Mouse (Mus musculus) cerebral cortex, adult 2 months (tissue): ENCODE data around the gene Ing4.

ENCODE experiments used
- WGBS: fragments of 180-500 bp; shearing (Covaris S2); methylation state at CpG from one replicate; pipeline ENCODE4 v1.1.7; 2018; 5-methylcytosine and 5-hydroxymethylcytosine counted together

The Ing4 gene

GRCm38 (mm10) chr6:125039533-125040153, at the start of gene Ing4:
Gene Ing4 (plus strand): TSS chr6:125039760.
- under 1% methylated on average over 26 of the region's 26 CpGs for WGBS

GRCm38 (mm10) chr6:124992241-124992640, 47.3 kb upstream of the Ing4 start:
- 63% methylated on average over 4 of the region's 4 CpGs for WGBS

- 53% methylated on average over 9 of the region's 9 CpGs for WGBS
Measured at GRCm38 (mm10) chr6:124993365-124993764, 46.2 kb upstream of the Ing4 start.

DNA sequence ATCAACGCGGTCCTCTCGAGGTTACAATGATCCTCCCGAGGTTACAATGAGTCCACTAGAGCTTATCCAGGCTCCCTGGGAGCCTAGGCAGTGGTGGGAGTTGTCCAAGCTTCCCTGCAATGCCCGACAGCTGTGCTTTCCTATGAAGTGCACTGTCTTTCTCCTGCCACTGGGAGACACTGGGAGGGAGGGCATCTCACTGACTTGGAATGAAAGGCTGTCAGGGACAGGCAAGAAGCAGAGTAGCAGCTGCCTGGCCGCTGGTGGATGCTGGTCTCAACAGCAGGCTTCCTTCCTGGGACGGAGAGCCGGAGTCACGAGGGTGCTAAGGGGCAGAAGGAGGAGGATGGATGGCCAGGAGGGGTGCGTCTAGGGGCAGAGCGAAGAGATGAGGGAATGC, 45.7 kb upstream of the Ing4 start:
- WGBS: 16% methylated on average over 11 of the region's 11 CpGs

DNA sequence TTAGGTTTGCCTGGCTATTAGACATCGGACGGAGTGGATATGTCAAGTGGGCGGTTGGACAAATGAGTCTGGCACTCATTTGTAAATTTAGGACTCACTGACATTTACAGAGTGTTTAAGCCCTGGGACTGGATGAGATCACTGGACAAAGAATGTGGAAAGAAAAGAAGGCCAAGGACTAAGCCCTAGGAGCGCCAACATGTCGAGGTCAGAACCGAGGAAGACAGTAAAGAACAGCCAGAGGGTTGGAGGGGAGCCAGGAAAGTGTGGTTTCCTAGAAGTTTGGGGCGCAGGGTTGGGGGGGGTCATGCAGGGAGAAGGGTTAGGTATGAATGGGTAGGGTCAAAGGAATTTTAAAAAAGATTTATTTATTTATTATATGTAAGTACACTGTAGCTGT, 44.3 kb upstream of the Ing4 start:
- WGBS: 69% methylated on average over 7 of the region's 7 CpGs

GRCm38 (mm10) chr6:124995831-124996403, 43.6 kb upstream of the Ing4 start:
- WGBS: 24% methylated on average over 8 of the region's 8 CpGs

- 2% methylated on average over 74 of the region's 78 CpGs for WGBS
Measured at GRCm38 (mm10) chr6:124996551-124997501, 42.7 kb upstream of the Ing4 start, which contains the start of gene Pianp. Gene Pianp (plus strand): TSS chr6:124996694.

DNA sequence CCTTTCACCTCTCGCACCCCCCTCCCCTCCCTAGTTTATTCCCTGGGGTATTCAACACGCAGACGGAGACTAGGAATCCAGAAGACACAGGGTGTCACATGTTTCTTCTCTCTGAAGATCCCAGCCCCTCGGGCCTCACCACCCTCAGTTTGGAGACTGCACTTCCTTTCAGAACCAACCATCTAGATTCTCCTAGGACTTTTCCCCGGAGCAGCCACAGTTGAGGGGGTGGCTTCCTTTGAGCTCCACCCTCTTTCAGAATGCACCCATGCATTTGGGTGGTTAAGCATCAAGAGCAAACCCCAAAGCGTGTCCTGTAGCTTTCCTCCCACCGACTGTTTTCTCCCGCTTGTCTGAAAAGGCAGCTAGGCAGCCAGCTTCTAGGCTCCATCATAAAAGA, 41.5 kb upstream of the Ing4 start:
- WGBS: 5% methylated on average over 8 of the region's 8 CpGs

DNA sequence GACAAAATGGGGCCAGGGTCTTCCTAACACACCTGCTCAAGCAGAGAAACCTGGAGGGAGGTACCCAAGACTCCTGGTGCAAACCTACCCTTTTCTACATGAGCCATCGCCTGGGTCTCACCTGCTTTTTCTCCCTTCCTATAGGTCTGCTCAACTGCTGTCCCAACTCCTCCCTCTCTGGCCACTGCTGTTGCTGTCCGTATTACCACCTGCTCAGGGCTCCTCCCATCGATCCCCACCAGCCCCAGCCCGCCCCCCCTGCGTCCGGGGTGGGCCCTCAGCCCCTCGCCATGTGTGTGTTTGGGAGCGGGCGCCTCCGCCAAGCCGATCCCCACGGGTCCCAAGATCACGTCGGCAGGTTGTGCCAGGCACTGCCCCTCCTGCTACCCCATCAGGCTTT, 40.5 kb upstream of the Ing4 start:
- WGBS: 43% methylated on average over 14 of the region's 14 CpGs

DNA sequence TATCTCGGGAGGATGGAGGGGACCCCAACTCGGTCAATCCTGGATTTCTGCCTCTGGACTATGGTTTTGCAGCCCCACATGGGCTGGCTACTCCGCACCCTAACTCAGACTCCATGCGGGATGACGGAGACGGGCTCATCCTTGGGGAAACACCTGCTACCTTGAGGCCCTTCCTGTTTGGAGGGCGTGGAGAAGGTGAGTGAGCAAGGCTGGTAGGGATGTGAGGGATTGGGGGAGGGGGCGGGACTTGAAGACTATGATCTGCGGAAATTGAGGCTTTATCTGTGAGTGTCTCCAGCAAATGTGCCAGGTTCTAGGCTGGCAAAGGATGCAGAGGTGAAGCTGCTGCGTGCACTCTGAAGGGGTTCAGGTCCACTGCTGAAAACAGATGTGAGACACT, 40.0 kb upstream of the Ing4 start:
- WGBS: 52% methylated on average over 10 of the region's 10 CpGs

- 22% methylated on average over 3 of the region's 3 CpGs for WGBS
Measured at GRCm38 (mm10) chr6:125003706-125004105, 35.9 kb upstream of the Ing4 start.

DNA sequence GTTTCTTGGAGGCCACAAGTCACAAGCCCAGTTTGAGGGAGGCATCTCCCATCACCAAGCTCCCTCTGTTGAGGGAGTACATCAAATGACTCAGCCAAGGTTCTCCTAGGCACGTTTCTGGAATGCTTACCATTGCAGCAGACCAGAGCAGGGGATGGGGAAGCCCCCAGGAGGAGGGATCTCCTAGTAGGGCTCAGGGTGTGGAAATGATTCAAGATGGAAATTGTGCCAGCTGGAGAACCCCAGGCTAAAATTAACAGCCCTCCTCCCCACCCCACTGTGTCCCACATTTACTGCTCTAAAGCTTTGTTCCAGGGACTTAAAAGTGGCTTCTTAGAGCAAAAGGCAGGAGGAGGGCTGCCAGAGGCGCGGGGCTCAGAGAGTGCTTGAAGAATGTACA, 34.5 kb upstream of the Ing4 start:
- WGBS: 21% methylated on average over 3 of the region's 3 CpGs

DNA sequence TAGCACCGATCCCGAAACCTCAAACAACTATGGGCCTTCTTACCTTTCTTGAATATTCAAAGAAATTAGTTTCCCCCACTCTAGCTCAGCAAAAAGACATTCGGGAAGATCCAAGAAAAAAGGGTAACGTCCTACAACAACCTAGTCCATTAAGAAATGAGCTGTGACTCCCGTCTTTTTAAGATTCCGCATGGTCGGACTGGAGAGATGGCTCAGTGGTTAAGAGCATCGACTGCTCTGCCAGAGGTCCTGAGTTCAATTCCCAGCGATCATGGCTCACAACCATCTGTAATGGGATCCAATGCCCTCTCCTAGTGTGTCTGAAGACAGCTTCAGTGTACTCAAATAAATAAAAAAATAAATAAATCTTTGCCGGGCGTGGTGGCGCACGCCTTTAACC, 31.5 kb upstream of the Ing4 start:
- 40% methylated on average over 13 of the region's 13 CpGs for WGBS

DNA sequence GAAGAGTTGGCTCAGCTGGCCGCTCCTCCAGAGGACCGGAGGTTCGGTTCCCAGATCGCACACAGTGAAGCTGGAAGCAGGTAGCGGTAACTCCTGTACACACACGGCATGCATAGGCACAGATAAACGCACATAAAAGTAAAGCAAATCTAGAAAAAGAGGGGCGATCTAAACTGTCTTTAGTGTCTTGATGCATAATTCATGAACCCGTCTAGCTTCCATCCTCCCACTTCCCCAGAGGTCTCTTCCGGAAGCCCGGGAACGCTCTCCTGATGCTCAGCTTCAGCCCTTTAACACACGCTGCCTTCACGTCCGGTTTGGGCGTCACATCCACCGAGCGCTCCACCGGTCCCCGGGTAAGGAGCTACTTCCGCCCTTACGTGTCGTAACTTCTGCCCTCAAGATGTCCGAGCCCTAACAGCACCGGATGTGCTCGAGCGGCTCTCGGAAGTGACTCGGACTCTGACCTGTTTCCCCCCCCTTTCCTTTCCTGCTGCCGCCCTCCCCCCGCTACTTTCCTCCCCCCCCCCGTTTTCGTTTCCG, 30.9 kb upstream of the Ing4 start:
- under 1% methylated on average over 31 of the region's 34 CpGs for WGBS

- no CpG with 5 or more reads among the region's 3 CpGs for WGBS
Measured at GRCm38 (mm10) chr6:125009129-125009180, 30.6 kb upstream of the Ing4 start, which contains the start of gene Zfp384. Gene Zfp384 (plus strand): TSS chr6:125009145.

DNA sequence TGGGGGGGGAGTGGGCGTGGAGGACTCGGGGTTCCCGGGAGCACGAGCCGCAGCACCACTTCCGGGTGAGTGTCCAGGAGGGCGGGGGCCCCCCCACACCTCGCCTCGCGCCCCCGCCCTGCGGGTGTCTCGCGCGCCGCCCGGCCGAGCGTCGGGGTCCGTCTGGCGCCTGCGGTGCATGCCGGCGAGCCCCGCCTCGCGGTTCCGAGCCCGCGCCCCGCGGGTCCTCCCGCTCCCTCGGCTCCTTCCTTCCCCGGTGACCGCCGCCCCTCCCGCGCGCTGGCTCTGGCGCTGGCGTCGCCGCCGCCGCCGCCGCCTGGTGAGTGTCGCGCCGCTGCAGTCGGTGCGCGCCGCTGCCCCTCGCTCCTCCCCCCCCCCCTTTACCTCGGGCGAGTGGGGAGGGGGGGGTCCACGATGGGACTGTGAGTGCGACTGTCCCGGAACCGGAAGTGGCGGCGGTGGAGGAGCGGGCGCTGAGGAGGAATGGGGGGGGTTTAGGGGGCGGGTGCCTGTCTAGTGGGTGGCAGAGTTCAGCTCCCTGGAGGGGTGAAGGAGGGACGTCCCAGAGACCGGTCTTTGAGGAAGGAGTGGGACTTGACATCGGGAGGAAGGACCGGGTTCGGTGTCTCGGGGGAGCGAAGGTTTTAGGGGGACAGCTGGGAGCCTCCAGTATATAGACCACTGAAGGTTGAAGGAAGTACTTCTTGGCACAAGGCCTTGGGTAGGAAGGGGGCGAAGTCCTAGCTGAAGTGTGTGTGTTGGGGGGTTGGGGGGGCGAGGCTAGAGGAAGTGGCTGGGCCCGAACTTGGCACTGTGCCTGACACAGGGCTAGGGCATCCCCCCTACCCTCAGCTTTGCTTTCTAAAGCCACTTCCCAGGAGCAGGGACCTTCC, 30.1 kb upstream of the Ing4 start:
- WGBS: 1% methylated on average over 47 of the region's 78 CpGs

- WGBS: 89% methylated on average over 3 of the region's 3 CpGs
Measured at GRCm38 (mm10) chr6:125017682-125018081, 21.9 kb upstream of the Ing4 start.

DNA sequence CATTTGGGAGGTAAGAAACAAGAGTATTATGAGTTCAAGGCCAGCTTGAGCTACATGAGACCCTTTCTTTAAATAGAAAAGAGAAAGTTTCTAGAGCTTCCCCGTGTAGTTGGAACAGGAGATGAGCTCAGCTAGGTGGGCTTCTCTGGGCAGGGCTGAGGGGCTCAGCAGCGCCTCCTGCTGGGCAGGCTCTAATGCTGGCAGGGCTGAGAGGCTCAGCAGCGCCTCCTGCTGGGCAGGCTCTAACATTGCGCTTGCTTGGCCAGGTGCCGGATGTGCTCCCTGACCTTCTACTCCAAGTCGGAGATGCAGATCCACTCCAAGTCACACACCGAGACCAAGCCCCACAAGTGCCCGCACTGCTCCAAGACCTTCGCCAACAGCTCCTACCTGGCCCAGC, 9.0 kb upstream of the Ing4 start:
- WGBS: 39% methylated on average over 8 of the region's 9 CpGs

DNA sequence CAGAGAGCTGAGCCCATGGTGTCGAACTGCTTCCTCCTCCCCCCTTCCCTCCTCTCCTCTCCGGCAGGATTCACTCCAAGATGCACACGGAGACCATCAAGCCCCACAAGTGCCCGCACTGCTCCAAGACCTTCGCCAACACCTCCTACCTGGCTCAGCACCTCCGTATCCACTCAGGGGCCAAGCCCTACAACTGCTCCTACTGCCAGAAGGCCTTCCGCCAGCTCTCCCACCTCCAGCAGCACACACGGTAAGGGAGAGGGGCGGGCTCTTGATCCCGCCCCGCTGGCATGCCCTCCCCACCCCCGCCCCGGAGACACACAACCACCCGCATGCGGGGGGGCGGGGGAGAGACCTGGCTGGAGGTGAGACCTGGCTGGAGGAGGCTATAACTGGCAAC, 8.0 kb upstream of the Ing4 start:
- WGBS: 66% methylated on average over 16 of the region's 16 CpGs

GRCm38 (mm10) chr6:125038666-125039065, 894 bp upstream of the Ing4 start:
- 83% methylated on average over 4 of the region's 4 CpGs for WGBS

GRCm38 (mm10) chr6:125039131-125039530, 429 bp upstream of the Ing4 start:
- WGBS: 6% methylated on average over 8 of the region's 8 CpGs

GRCm38 (mm10) chr6:125040221-125040620, 661 bp downstream of the Ing4 start:
- 14% methylated on average over 7 of the region's 7 CpGs for WGBS
